Mouse (Mus musculus) C2C12 (cell line): ENCODE results near the gene Syt17.

Source experiments
- CTCF ChIP-seq: IDR thresholded peaks from one replicate; pipeline ENCODE4 v1.5.1; 2011; ENCODE audit not compliant: control insufficient read depth, insufficient read depth, insufficient read length
- MAX ChIP-seq: IDR thresholded peaks from one replicate; pipeline ENCODE4 v1.6.1; 2011; ENCODE audit warnings: mild to moderate bottlenecking, control low read depth
- MYOD1 ChIP-seq: IDR thresholded peaks from one replicate; pipeline ENCODE4 v1.6.1; 2011; ENCODE audit warnings: low read depth; ENCODE audit not compliant: control insufficient read depth, insufficient read length

DNA sequence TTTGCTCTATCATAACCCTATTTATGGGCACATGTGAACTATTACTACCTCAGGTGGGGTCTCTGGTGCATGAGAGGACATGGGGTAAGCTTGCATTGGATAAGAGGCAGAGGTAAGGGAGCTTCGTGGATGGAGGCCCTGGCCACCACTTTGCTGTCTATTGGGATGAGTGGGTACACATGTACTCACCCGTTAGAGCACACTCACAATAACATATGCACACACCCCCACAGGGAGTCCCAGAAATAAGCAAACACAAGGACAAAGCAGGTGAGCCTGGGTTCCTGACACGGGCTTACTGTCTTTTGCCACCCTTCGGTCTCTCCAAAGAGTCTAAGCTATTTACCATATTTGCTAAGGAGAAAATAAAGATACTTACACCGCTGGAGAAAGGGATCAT lies 67.0 kb downstream of the Syt17 start:
- no peak for TF ChIP-seq CTCF
- no peak for TF ChIP-seq MAX
- no peak for TF ChIP-seq MYOD1
